Mouse (Mus musculus): ENCODE measurements around the gene Cir1. TPM values are rescaled to one million over a fixed set of nuclear protein-coding genes. Genes with fewer than 3 reads are reported as not detected.

Cir1 gene
- polyA plus RNA-seq, 1 experiment: 3.6 TPM

DNA sequence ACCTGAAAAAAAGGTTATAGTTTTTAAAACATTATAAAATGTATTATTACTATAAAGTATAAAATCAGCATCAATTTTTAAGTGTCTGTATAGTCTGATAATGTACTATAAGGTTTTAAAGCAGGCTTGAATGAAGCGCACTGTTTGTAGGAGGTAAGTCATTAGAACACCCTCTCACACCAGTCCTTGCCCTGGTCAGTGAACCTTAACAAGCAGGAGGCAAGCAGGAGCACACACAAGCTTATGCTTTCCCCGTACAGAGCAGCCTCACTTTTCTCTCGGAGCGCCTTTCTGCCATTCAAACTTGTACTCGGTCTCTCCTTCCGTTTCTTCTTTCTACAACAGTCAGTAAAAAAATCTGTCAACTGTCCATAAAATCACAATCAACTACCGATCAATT lies 6.5 kb downstream of the Cir1 start:
- peaks cover 69% of the 10 kb centered on the region for H3K36me3 ChIP-seq (ENCODE audit: control insufficient read depth, insufficient read depth, low read length)
- DNase-seq: no peak
- H3K27me3 ChIP-seq (ENCODE audit: control insufficient read depth, insufficient read depth, low read length): no peaks in the 10 kb centered on the region
- TF ChIP-seq POLR2A (IDR thresholded peaks at IDR 0.05; ENCODE audit: control insufficient read depth, extremely low read depth, insufficient read depth, low read length, poor library complexity) (no peak), CTCF (IDR thresholded peaks at IDR 0.05; ENCODE audit: borderline replicate concordance, control insufficient read depth, extremely low read depth, insufficient read depth, low read length, poor library complexity) (no peak)
- no peaks in the 10 kb centered on the region for H3K4me1 ChIP-seq (replicated peaks; ENCODE audit: control insufficient read depth, insufficient read depth, low read length)
- 94% methylated on average over 7 of the region's 7 CpGs for WGBS
- no peak overlapping the region for H3K4me3 ChIP-seq (ENCODE audit: control insufficient read depth, insufficient read depth, low read length)
- H3K27ac ChIP-seq (ENCODE audit: control insufficient read depth, insufficient read depth, low read length): no peak overlapping the region

DNA sequence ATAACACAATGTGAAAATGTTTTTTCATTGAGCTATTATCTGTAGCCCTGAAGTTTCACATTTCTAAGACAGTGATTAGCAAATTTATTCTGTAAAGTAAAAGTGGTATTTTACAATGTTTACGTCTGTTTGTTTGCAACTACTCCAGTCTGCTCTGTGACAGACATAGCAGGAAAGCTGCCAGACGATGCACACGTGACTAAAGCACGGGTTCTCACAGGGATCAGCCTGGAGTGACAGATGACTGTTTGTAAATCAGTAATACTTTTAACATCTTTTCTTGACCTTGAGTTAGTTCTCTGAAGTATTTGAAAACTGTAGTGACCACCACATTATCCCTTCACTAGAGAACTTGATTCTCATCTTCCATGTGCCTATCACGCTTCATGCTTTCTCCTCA lies 8.0 kb downstream of the Cir1 start:
- Histone ChIP-seq H3K27me3 (ENCODE audit: control insufficient read depth, insufficient read depth, low read length) (no peaks in the 10 kb centered on the region), H3K4me1 (replicated peaks; ENCODE audit: control insufficient read depth, insufficient read depth, low read length) (no peaks in the 10 kb centered on the region), H3K36me3 (ENCODE audit: control insufficient read depth, insufficient read depth, low read length) (peaks cover 68% of the 10 kb centered on the region), H3K4me3 (ENCODE audit: control insufficient read depth, insufficient read depth, low read length) (no peak overlapping the region), H3K27ac (ENCODE audit: control insufficient read depth, insufficient read depth, low read length) (no peak overlapping the region)
- TF ChIP-seq POLR2A (IDR thresholded peaks at IDR 0.05; ENCODE audit: control insufficient read depth, extremely low read depth, insufficient read depth, low read length, poor library complexity): no peak
- no peak for TF ChIP-seq CTCF (IDR thresholded peaks at IDR 0.05; ENCODE audit: borderline replicate concordance, control insufficient read depth, extremely low read depth, insufficient read depth, low read length, poor library complexity)
- WGBS: over 99% methylated on average over 5 of the region's 5 CpGs
- DNase-seq: no peak

DNA sequence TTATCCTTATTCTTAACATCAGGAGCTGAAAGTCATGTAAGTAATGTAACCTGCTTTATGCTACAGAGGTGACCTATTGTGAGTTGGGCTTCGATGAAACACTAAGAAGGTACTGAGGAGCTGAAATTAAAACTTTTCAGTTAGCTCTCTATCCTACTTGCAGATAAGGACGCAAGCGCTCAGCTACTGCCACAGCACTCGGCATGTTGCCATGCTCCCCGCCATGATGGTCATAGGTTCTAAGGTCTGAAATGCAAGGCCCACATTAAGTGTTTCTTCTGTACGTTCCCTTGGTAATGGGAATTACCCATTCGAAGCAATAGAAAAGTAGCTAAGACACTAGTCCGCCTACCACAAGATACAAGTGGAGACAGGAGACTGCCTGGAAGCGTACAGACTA lies 9.8 kb downstream of the Cir1 start:
- Histone ChIP-seq H3K4me1 (replicated peaks; ENCODE audit: control insufficient read depth, insufficient read depth, low read length) (no peaks in the 10 kb centered on the region), H3K27me3 (ENCODE audit: control insufficient read depth, insufficient read depth, low read length) (no peaks in the 10 kb centered on the region), H3K27ac (ENCODE audit: control insufficient read depth, insufficient read depth, low read length) (no peak overlapping the region), H3K4me3 (ENCODE audit: control insufficient read depth, insufficient read depth, low read length) (no peak overlapping the region), H3K36me3 (ENCODE audit: control insufficient read depth, insufficient read depth, low read length) (peaks cover 66% of the 10 kb centered on the region)
- 98% methylated on average over 9 of the region's 9 CpGs for WGBS
- TF ChIP-seq CTCF (IDR thresholded peaks at IDR 0.05; ENCODE audit: borderline replicate concordance, control insufficient read depth, extremely low read depth, insufficient read depth, low read length, poor library complexity) (no peak), POLR2A (IDR thresholded peaks at IDR 0.05; ENCODE audit: control insufficient read depth, extremely low read depth, insufficient read depth, low read length, poor library complexity) (no peak)
- no peak for DNase-seq

DNA sequence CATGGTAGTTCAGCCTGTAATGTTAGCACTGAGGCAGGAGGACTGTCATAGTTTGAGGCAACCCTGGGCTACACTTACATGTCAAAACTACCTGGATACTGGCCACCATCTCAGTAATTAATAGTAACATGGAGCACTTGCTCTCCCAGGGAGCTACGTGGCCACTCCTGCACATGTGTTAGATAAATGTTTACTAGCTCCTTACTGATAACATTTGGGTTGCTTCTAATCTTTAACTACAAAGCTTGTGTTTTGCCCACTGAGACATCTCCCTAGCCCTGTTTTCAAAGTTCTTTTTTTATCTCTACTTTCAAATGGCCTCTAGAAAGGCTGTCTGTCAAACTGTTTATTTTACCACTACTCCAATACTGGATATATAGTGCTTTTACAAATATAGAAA lies 10.5 kb downstream of the Cir1 start:
- no peaks in the 10 kb centered on the region for H3K4me1 ChIP-seq (replicated peaks; ENCODE audit: control insufficient read depth, insufficient read depth, low read length)
- H3K27me3 ChIP-seq (ENCODE audit: control insufficient read depth, insufficient read depth, low read length): no peaks in the 10 kb centered on the region
- 100% methylated on average over 1 of the region's 1 CpGs for WGBS
- no peak overlapping the region for H3K27ac ChIP-seq (ENCODE audit: control insufficient read depth, insufficient read depth, low read length)
- H3K36me3 ChIP-seq (ENCODE audit: control insufficient read depth, insufficient read depth, low read length): peaks cover 66% of the 10 kb centered on the region
- H3K4me3 ChIP-seq (ENCODE audit: control insufficient read depth, insufficient read depth, low read length): no peak overlapping the region
- no peak for TF ChIP-seq POLR2A (IDR thresholded peaks at IDR 0.05; ENCODE audit: control insufficient read depth, extremely low read depth, insufficient read depth, low read length, poor library complexity)
- TF ChIP-seq CTCF (IDR thresholded peaks at IDR 0.05; ENCODE audit: borderline replicate concordance, control insufficient read depth, extremely low read depth, insufficient read depth, low read length, poor library complexity): no peak
- no peak for DNase-seq

DNA sequence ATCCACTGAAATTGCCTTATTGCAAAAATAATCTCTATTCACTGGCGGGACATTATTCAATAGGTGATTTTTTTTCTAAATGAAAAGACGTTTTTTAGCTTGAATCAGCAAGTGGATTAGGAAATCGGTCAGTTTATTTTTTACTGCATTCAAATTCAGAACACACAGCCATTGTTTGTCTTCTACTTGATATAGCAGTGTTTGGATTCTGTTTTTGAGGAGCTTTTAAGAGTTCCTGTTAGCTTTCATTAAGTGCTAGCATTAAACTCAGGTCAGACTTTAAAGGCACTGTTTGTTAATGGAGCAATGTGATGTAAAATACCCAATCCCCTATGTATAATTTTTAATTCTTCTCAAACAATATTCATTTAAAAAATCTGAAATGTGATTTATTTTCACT lies 13.7 kb downstream of the Cir1 start:
- DNase-seq: no peak
- 95% methylated on average over 3 of the region's 3 CpGs for WGBS
- Histone ChIP-seq H3K27ac (ENCODE audit: control insufficient read depth, insufficient read depth, low read length) (no peak overlapping the region), H3K4me3 (ENCODE audit: control insufficient read depth, insufficient read depth, low read length) (no peak overlapping the region), H3K4me1 (replicated peaks; ENCODE audit: control insufficient read depth, insufficient read depth, low read length) (no peaks in the 10 kb centered on the region), H3K36me3 (ENCODE audit: control insufficient read depth, insufficient read depth, low read length) (peaks cover 50% of the 10 kb centered on the region), H3K27me3 (ENCODE audit: control insufficient read depth, insufficient read depth, low read length) (no peaks in the 10 kb centered on the region)
- no peak for TF ChIP-seq CTCF (IDR thresholded peaks at IDR 0.05; ENCODE audit: borderline replicate concordance, control insufficient read depth, extremely low read depth, insufficient read depth, low read length, poor library complexity)
- TF ChIP-seq POLR2A (IDR thresholded peaks at IDR 0.05; ENCODE audit: control insufficient read depth, extremely low read depth, insufficient read depth, low read length, poor library complexity): no peak

DNA sequence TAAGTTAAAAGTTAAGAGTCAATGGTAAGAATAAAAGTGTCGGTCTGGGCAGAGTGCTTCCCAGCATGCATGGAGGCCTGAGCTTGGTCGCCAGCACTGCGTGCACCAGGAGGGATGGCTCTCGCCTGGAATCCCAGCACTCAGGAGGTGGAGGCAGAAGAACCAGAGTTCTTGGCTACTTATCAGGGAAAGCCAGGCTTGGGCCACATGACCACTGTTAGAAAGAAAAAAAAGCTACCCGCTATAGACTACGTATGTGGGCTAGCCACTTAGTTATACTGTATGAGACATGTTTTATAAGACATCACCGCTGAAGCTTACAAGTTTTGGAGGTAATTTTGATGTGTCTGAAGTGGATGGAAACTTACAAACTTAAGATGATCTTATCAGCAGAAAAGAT lies 14.3 kb downstream of the Cir1 start:
- no peak overlapping the region for H3K4me3 ChIP-seq (ENCODE audit: control insufficient read depth, insufficient read depth, low read length)
- no peak for TF ChIP-seq CTCF (IDR thresholded peaks at IDR 0.05; ENCODE audit: borderline replicate concordance, control insufficient read depth, extremely low read depth, insufficient read depth, low read length, poor library complexity)
- TF ChIP-seq POLR2A (IDR thresholded peaks at IDR 0.05; ENCODE audit: control insufficient read depth, extremely low read depth, insufficient read depth, low read length, poor library complexity): no peak
- no peaks in the 10 kb centered on the region for H3K27me3 ChIP-seq (ENCODE audit: control insufficient read depth, insufficient read depth, low read length)
- H3K4me1 ChIP-seq (replicated peaks; ENCODE audit: control insufficient read depth, insufficient read depth, low read length): no peaks in the 10 kb centered on the region
- peaks cover 47% of the 10 kb centered on the region for H3K36me3 ChIP-seq (ENCODE audit: control insufficient read depth, insufficient read depth, low read length)
- H3K27ac ChIP-seq (ENCODE audit: control insufficient read depth, insufficient read depth, low read length): no peak overlapping the region
- WGBS: 96% methylated on average over 7 of the region's 7 CpGs
- DNase-seq: no peak

DNA sequence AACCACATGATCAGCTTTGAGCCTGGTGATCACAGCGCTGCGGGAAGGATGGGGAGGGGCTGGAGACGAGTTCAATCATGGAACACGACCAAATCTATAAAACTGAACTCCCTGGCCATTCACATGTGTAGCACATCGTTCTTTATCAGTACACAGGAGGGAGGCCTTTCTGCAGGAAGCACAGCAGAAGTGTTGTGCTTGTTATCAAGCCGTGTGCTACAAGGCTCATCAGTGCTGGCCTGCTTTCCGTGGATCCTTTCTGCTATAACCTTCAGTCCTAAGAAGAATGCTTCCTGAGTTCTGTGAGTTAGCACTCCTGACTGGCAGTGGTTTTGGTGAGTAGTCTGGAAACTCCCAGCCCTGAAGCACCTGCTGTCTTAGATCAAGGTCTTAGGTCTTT lies 17.5 kb downstream of the Cir1 start:
- Histone ChIP-seq H3K4me1 (replicated peaks; ENCODE audit: control insufficient read depth, insufficient read depth, low read length) (no peaks in the 10 kb centered on the region), H3K27ac (ENCODE audit: control insufficient read depth, insufficient read depth, low read length) (no peak overlapping the region), H3K27me3 (ENCODE audit: control insufficient read depth, insufficient read depth, low read length) (no peaks in the 10 kb centered on the region), H3K36me3 (ENCODE audit: control insufficient read depth, insufficient read depth, low read length) (peaks cover 45% of the 10 kb centered on the region), H3K4me3 (ENCODE audit: control insufficient read depth, insufficient read depth, low read length) (no peak overlapping the region)
- no peak for TF ChIP-seq CTCF (IDR thresholded peaks at IDR 0.05; ENCODE audit: borderline replicate concordance, control insufficient read depth, extremely low read depth, insufficient read depth, low read length, poor library complexity)
- no peak for TF ChIP-seq POLR2A (IDR thresholded peaks at IDR 0.05; ENCODE audit: control insufficient read depth, extremely low read depth, insufficient read depth, low read length, poor library complexity)
- no peak for DNase-seq
- 94% methylated on average over 7 of the region's 7 CpGs for WGBS

Measured in thymus, adult 2 months (tissue).